ENCODE assay signal across 20 mouse cellular contexts in the genomic region with DNA sequence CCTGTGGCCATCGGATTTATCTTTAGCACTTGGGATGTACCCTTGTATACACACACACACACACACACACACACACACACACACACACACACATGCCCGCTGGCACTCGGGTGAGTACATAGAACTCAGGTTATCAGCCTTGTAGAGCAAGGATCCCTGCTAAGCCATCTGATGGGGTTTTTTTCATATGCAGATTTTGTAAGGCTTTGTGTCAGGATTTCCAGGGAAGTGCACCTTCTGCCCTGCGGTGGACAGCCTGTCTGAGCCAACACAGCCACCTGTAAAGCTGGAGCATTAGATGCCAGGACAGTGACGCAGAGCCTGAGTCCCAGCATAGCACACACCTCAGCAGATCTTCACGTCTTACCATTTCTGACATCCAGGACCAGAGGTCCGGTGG. TPM values are rescaled to one million over a fixed set of nuclear protein-coding genes. Genes with fewer than 3 reads are reported as not detected.
A peak's percentile ranks its signal among the peaks of the same experiment; 100 is the strongest.
DNase-seq lines count a peak whose midpoint lies in the region; TF ChIP-seq lines count a peak whose summit lies in the region.
"Had no signal": no experiment of that assay in that cellular context is flagged by ENCODE, and none has a peak within 500 bp of the region (broad histone marks: within the 10 kb centered on the region; RNA-seq: fewer than 3 reads in every experiment).

No protein-coding gene starts in this region.

- no peaks in the 10 kb centered on the region for H3K27me3 ChIP-seq in kidney, adult 2 months (replicated peaks; ENCODE audit: control insufficient read depth, insufficient read depth, low read length)
- H3K27me3 ChIP-seq: forebrain, embryonic 15.5 days had no signal

- DNase-seq in ES-CJ7 (ENCODE audit: low read depth, low spot score) (peak; percentile 52), WW6 (ENCODE audit: low read depth, low spot score) (peak; percentile 13)
- DNase-seq in embryo, embryonic 10.5 days (ENCODE audit: low spot score): no peak
- no peak for DNase-seq in kidney, adult 2 months
- no peak for DNase-seq in kidney, adult 11 months
- DNase-seq: adrenal gland, postnatal 10 days; adrenal gland, postnatal 25 days; cerebellum, adult 11 months; cerebellum, adult 18-20 months; cerebellum, adult 8-10 months; cerebellum, adult 9-11 months; cerebellum, postnatal 14 days; cerebellum, postnatal 36 days; forebrain, postnatal 0 days had no signal

- TF ChIP-seq POLR2A in kidney, adult 2 months (IDR thresholded peaks at IDR 0.05; ENCODE audit: low read depth, low read length): no peak

- TF ChIP-seq CTCF in kidney, adult 2 months (conservative IDR thresholded peaks at IDR 0.05; ENCODE audit: insufficient read depth, insufficient read length, low read depth, low read length): no peak

- H3K36me3 ChIP-seq in kidney, adult 2 months (ENCODE audit: control insufficient read depth, insufficient read depth, low read length): no peaks in the 10 kb centered on the region
- H3K36me3 ChIP-seq: embryonic facial prominence, embryonic 10.5 days; embryonic facial prominence, embryonic 12.5 days; forebrain, embryonic 15.5 days had no signal

- WGBS in kidney, adult 2 months: 77% methylated on average over 7 of the region's 7 CpGs

- H3K4me3 ChIP-seq in kidney, adult 2 months (ENCODE audit: insufficient read depth, low read depth, low read length): no peak overlapping the region
- H3K4me3 ChIP-seq: embryonic facial prominence, embryonic 10.5 days; embryonic facial prominence, embryonic 12.5 days; forebrain, embryonic 13.5 days; forebrain, embryonic 15.5 days had no signal

- no peak overlapping the region for H3K27ac ChIP-seq in kidney, adult 2 months (ENCODE audit: insufficient read depth, low read depth, low read length)
- H3K27ac ChIP-seq: embryonic facial prominence, embryonic 10.5 days; embryonic facial prominence, embryonic 12.5 days; forebrain, embryonic 13.5 days; forebrain, embryonic 15.5 days had no signal

- no peaks in the 10 kb centered on the region for H3K4me1 ChIP-seq in kidney, adult 2 months (ENCODE audit: control insufficient read depth, insufficient read depth, low read length)
- H3K4me1 ChIP-seq: forebrain, embryonic 13.5 days had no signal

RNA-seq across cellular contexts. Expression of a gene that starts 21.8 kb away (rescaled TPM):
- 1.4 and 2.5 TPM in 2 replicates for polyA plus RNA-seq in kidney, adult 2 months (2012; rRNA removed)
- polyA plus RNA-seq: activated CD4-positive, CD25-positive, alpha-beta regulatory T cell, adult 4 months; C2C12 had no signal

RNA-seq across cellular contexts. Expression of a gene that starts 53.1 kb away (rescaled TPM):
- polyA plus RNA-seq in kidney, adult 2 months (2012; rRNA removed): 3.0 and 3.1 TPM in 2 replicates
- polyA plus RNA-seq: activated CD4-positive, CD25-positive, alpha-beta regulatory T cell, adult 4 months; C2C12 had no signal

Comparison
In these comparisons a context has a peak if more than half of its experiments do, and no peak if none do; other contexts are left out.
1. DNase-seq: peak in ES-CJ7 (single experiment) and WW6 (single experiment); none in embryo, embryonic 10.5 days (single experiment), kidney, adult 2 months (single experiment) and kidney, adult 11 months (single experiment).